Mouse (Mus musculus) C2C12 (cell line): ENCODE results near the gene Psenen.

ENCODE experiments used
- CEBPB ChIP-seq: IDR thresholded peaks from one replicate; pipeline ENCODE4 v1.6.1; 2011; ENCODE audit warnings: low read depth, mild to moderate bottlenecking, control low read depth, moderate library complexity
- CTCF ChIP-seq: IDR thresholded peaks from one replicate; pipeline ENCODE4 v1.5.1; 2011; ENCODE audit not compliant: control insufficient read depth, insufficient read depth, insufficient read length
- FOSL1 ChIP-seq: IDR thresholded peaks from one replicate; pipeline ENCODE4 v1.8.0; 2011; ENCODE audit warnings: mild to moderate bottlenecking, low read length; ENCODE audit not compliant: poor library complexity, insufficient read depth, severe bottlenecking
- MAX ChIP-seq: IDR thresholded peaks from one replicate; pipeline ENCODE4 v1.6.1; 2011; ENCODE audit warnings: mild to moderate bottlenecking, control low read depth
- MYOD1 ChIP-seq: IDR thresholded peaks from one replicate; pipeline ENCODE4 v1.6.1; 2011; ENCODE audit warnings: low read depth; ENCODE audit not compliant: control insufficient read depth, insufficient read length
- MYOG ChIP-seq: IDR thresholded peaks from one replicate; pipeline ENCODE4 v1.6.1; 2011; ENCODE audit not compliant: control insufficient read depth, insufficient read length; ENCODE audit errors: extremely low read depth
- USF1 ChIP-seq: IDR thresholded peaks from one replicate; pipeline ENCODE4 v1.6.1; 2011; ENCODE audit warnings: low read depth, mild to moderate bottlenecking, control low read depth, moderate library complexity

- TF ChIP-seq CTCF (no peak), USF1 (no peak), FOSL1 (no peak), CEBPB (no peak), MYOD1 (no peak), MAX (no peak), MYOG (no peak)
Measured at GRCm38 (mm10) chr7:30591605-30591951, 28.2 kb upstream of the Psenen start.
